Mouse (Mus musculus): ENCODE measurements at regions not wholly inside any gene's neighbourhood (a gene's known extent, or its start where the extent isn't known, plus 50 kb on each side); places are given as distances from the start of the nearest gene placed in this dataset.

- H3K9me3 ChIP-seq (ENCODE audit: low read length): no peaks in the 10 kb centered on the region
- WGBS: 55% methylated on average over 1 of the region's 1 CpGs
- TF ChIP-seq CTCF (IDR thresholded peaks at IDR 0.05): no peak
- H3K27me3 ChIP-seq (ENCODE audit: insufficient read depth, low read length): no peaks in the 10 kb centered on the region
- no peak overlapping the region for H3K4me2 ChIP-seq (ENCODE audit: low read depth, low read length, poor library complexity, severe bottlenecking)
- H3K4me1 ChIP-seq (ENCODE audit: insufficient read depth, low read length): no peaks in the 10 kb centered on the region
- ATAC-seq (ENCODE audit: low FRiP score): no peak
- H3K4me3 ChIP-seq (ENCODE audit: low read depth, low read length): no peak overlapping the region
- H3K27ac ChIP-seq (ENCODE audit: low read depth, low read length): no peak overlapping the region
- DNase-seq (ENCODE audit: low spot score): peak; percentile 54
- H3K9ac ChIP-seq (replicated peaks; ENCODE audit: low read length, poor library complexity, severe bottlenecking): no peak overlapping the region
- no peaks in the 10 kb centered on the region for H3K36me3 ChIP-seq (ENCODE audit: insufficient read depth, low read length)
Observed at GRCm38 (mm10) chr9:5604019-5604418, 258.8 kb downstream of the Casp12 start.

GRCm38 (mm10) chr9:5605015-5605414 lies 259.8 kb downstream of the Casp12 start:
- Histone ChIP-seq H3K9me3 (ENCODE audit: low read length) (no peaks in the 10 kb centered on the region), H3K4me1 (ENCODE audit: insufficient read depth, low read length) (no peaks in the 10 kb centered on the region), H3K27ac (ENCODE audit: low read depth, low read length) (no peak overlapping the region), H3K4me2 (ENCODE audit: low read depth, low read length, poor library complexity, severe bottlenecking) (no peak overlapping the region), H3K27me3 (ENCODE audit: insufficient read depth, low read length) (no peaks in the 10 kb centered on the region), H3K4me3 (ENCODE audit: low read depth, low read length) (no peak overlapping the region), H3K9ac (replicated peaks; ENCODE audit: low read length, poor library complexity, severe bottlenecking) (no peak overlapping the region), H3K36me3 (ENCODE audit: insufficient read depth, low read length) (no peaks in the 10 kb centered on the region)
- DNase-seq (ENCODE audit: low spot score): no peak
- ATAC-seq (ENCODE audit: low FRiP score): no peak
- no peak for TF ChIP-seq CTCF (IDR thresholded peaks at IDR 0.05)

GRCm38 (mm10) chr9:5616725-5617124 lies 271.5 kb downstream of the Casp12 start:
- 96% methylated on average over 17 of the region's 17 CpGs for WGBS
- Histone ChIP-seq H3K36me3 (ENCODE audit: insufficient read depth, low read length) (no peaks in the 10 kb centered on the region), H3K9me3 (ENCODE audit: low read length) (no peaks in the 10 kb centered on the region), H3K4me1 (ENCODE audit: insufficient read depth, low read length) (no peaks in the 10 kb centered on the region), H3K4me3 (ENCODE audit: low read depth, low read length) (no peak overlapping the region), H3K27ac (ENCODE audit: low read depth, low read length) (no peak overlapping the region), H3K4me2 (ENCODE audit: low read depth, low read length, poor library complexity, severe bottlenecking) (no peak overlapping the region), H3K27me3 (ENCODE audit: insufficient read depth, low read length) (no peaks in the 10 kb centered on the region), H3K9ac (replicated peaks; ENCODE audit: low read length, poor library complexity, severe bottlenecking) (no peak overlapping the region)
- ATAC-seq (ENCODE audit: low FRiP score) (no peak), DNase-seq (ENCODE audit: low spot score) (no peak)
- no peak for TF ChIP-seq CTCF (IDR thresholded peaks at IDR 0.05)

- WGBS: 71% methylated on average over 2 of the region's 2 CpGs
Observed at GRCm38 (mm10) chr9:5623396-5623795, 278.2 kb downstream of the Casp12 start.

GRCm38 (mm10) chr9:5627521-5627920 lies 282.3 kb downstream of the Casp12 start:
- Histone ChIP-seq H3K4me2 (ENCODE audit: low read depth, low read length, poor library complexity, severe bottlenecking) (no peak overlapping the region), H3K27ac (ENCODE audit: low read depth, low read length) (no peak overlapping the region), H3K9ac (replicated peaks; ENCODE audit: low read length, poor library complexity, severe bottlenecking) (no peak overlapping the region), H3K27me3 (ENCODE audit: insufficient read depth, low read length) (no peaks in the 10 kb centered on the region), H3K4me1 (ENCODE audit: insufficient read depth, low read length) (no peaks in the 10 kb centered on the region), H3K36me3 (ENCODE audit: insufficient read depth, low read length) (no peaks in the 10 kb centered on the region), H3K9me3 (ENCODE audit: low read length) (no peaks in the 10 kb centered on the region), H3K4me3 (ENCODE audit: low read depth, low read length) (no peak overlapping the region)
- no peak for TF ChIP-seq CTCF (IDR thresholded peaks at IDR 0.05)
- no peak for ATAC-seq (ENCODE audit: low FRiP score)
- peak; percentile 3 for DNase-seq (ENCODE audit: low spot score)
- WGBS: 59% methylated on average over 1 of the region's 1 CpGs

More at GRCm38 (mm10) chr9:5623396-5623795, 278.2 kb downstream of the Casp12 start:
- Histone ChIP-seq H3K4me1 (ENCODE audit: insufficient read depth, low read length) (no peaks in the 10 kb centered on the region), H3K9ac (replicated peaks; ENCODE audit: low read length, poor library complexity, severe bottlenecking) (no peak overlapping the region), H3K27me3 (ENCODE audit: insufficient read depth, low read length) (no peaks in the 10 kb centered on the region), H3K4me2 (ENCODE audit: low read depth, low read length, poor library complexity, severe bottlenecking) (no peak overlapping the region), H3K27ac (ENCODE audit: low read depth, low read length) (no peak overlapping the region), H3K4me3 (ENCODE audit: low read depth, low read length) (no peak overlapping the region), H3K36me3 (ENCODE audit: insufficient read depth, low read length) (no peaks in the 10 kb centered on the region), H3K9me3 (ENCODE audit: low read length) (no peaks in the 10 kb centered on the region)
- TF ChIP-seq CTCF (IDR thresholded peaks at IDR 0.05): no peak
- ATAC-seq (ENCODE audit: low FRiP score) (no peak), DNase-seq (ENCODE audit: low spot score) (no peak)

- H3K9me3 ChIP-seq (ENCODE audit: low read length): no peaks in the 10 kb centered on the region
- WGBS: 41% methylated on average over 3 of the region's 3 CpGs
- no peak for ATAC-seq (ENCODE audit: low FRiP score)
- DNase-seq (ENCODE audit: low spot score): peak; percentile 25
- H3K4me3 ChIP-seq (ENCODE audit: low read depth, low read length): no peak overlapping the region
- H3K4me2 ChIP-seq (ENCODE audit: low read depth, low read length, poor library complexity, severe bottlenecking): no peak overlapping the region
- no peak overlapping the region for H3K27ac ChIP-seq (ENCODE audit: low read depth, low read length)
- H3K9ac ChIP-seq (replicated peaks; ENCODE audit: low read length, poor library complexity, severe bottlenecking): no peak overlapping the region
- no peak for TF ChIP-seq CTCF (IDR thresholded peaks at IDR 0.05)
- H3K36me3 ChIP-seq (ENCODE audit: insufficient read depth, low read length): no peaks in the 10 kb centered on the region
- no peaks in the 10 kb centered on the region for H3K4me1 ChIP-seq (ENCODE audit: insufficient read depth, low read length)
- no peaks in the 10 kb centered on the region for H3K27me3 ChIP-seq (ENCODE audit: insufficient read depth, low read length)
Observed at GRCm38 (mm10) chr9:5634461-5634953, 289.3 kb downstream of the Casp12 start.

Data from midbrain, postnatal 0 days (tissue).